Mouse (Mus musculus) left cerebral cortex, adult 8-10 months (tissue): ENCODE measurements around the gene Pacrg. TPM values are rescaled to one million over a fixed set of nuclear protein-coding genes. Genes with fewer than 3 reads are reported as not detected.

ENCODE experiments used
- DNase-seq, 2 experiments: peaks; one replicate each; pipeline ENCODE4 v3.0.0; 2022; ENCODE audit warnings: low spot score in 2 of 2
- total RNA-seq, 4 experiments: library from RNA; stranded (reverse); gene quantifications; 2 replicates each; pipeline ENCODE4 v1.2.4; 2022

The Pacrg gene
- total RNA-seq, 4 experiments from 2014 or later: 19.2 to 25.9 (median 21.6) TPM

DNA sequence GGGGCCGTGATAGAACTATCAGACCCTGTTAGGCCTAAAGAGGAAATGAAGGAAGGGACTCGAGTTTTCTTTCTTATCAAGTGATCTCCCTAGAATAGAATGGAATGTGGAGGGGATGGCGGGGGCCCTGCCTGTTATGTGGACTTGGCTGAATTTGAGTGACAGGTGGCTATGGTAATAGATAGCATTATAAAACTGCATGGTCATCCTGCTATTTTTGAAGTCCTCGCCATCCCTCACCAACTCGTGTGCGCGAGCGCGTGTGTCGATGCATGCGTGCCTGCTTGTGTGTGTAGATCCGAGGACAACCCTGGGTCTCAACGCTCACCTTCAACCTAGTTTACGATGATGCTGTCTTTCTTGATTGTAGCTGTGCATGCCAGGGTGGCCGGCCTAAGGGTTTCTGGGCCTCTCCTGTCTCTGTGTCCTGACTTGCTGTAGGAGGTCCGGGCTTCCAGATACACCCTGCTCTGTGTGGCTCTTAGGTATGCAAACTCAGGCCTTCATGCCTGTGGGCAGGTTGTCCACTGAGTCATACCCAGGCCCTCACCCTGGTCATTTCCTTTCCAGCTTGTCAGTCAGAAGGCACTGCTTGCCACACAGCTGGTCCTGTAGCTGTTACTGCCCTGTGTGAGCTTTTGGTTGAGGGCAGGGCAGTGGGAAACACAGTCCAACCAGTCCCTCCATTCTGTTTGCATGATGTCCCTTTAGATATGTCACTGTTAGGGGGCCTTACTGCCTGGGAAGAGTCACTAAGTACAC lies 287.6 kb downstream of the Pacrg start:
- no peak for DNase-seq

- DNase-seq: peak in 1 of 2 experiments; percentile 30
Measured at GRCm38 (mm10) chr17:10550781-10551520, 289.2 kb downstream of the Pacrg start.

GRCm38 (mm10) chr17:10549825-10550224 lies 290.3 kb downstream of the Pacrg start:
- no peak for DNase-seq

- DNase-seq: no peak
Measured at GRCm38 (mm10) chr17:10548969-10549368, 291.1 kb downstream of the Pacrg start.

DNA sequence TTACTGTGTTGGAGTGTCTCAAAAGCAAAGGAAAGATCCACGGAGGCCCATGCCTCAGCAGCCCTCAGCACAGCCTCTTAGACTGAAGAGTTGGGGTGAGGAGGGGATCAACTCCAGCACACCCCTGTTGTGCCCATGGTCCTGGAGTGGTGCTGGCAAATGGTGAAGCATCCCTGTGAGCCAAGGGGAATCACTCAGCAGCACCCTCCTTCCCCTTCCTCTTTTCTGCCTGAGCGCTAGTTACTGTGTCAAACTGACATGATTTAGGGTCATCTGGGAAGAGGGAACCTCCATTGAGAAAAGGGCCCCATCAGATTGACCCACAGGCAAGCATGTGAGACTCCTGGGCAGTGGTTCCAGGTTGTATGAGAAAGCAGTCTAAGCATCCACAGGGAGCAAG lies 299.3 kb downstream of the Pacrg start:
- no peak for DNase-seq

- no peak for DNase-seq
Measured at GRCm38 (mm10) chr17:10534206-10534605, 305.9 kb downstream of the Pacrg start.

DNA sequence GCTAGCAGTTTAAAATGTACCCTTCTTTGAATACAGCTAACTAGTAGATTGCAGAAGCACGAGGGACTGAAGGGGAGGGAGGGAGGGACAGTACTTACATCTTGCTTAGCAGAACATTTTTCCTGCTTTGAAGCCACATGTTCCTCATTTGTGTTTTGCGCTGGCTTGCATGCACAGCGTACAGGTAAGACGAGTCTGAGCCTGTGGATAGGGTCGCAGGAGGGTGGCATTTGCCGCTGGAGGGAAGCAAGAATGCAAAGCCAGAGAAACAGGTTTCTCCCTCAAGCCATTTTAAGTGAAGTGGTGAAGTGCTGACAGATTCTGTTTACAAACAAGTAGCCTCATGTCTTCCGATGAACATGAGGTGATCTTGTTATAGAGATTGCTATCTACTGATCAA lies 306.6 kb downstream of the Pacrg start:
- no peak for DNase-seq

DNA sequence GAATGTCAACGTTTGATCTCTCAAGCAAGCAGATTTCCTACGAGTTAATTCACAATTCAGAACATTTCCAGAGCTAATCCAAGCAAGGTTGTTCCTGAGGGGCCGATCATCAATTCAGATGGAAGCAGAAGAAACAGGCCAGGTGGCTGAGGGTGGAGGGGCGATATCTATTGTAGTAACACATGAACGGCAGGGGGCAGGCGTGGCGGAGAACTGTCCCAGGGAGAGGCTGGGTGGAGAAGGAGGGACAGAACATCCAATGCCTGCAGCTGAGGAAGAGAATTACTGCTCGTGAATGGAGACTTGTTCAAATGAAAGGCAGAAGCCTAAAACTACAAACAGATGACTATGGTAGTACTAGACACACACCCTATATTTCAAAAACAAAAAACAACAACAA lies 309.1 kb downstream of the Pacrg start:
- no peak for DNase-seq

DNA sequence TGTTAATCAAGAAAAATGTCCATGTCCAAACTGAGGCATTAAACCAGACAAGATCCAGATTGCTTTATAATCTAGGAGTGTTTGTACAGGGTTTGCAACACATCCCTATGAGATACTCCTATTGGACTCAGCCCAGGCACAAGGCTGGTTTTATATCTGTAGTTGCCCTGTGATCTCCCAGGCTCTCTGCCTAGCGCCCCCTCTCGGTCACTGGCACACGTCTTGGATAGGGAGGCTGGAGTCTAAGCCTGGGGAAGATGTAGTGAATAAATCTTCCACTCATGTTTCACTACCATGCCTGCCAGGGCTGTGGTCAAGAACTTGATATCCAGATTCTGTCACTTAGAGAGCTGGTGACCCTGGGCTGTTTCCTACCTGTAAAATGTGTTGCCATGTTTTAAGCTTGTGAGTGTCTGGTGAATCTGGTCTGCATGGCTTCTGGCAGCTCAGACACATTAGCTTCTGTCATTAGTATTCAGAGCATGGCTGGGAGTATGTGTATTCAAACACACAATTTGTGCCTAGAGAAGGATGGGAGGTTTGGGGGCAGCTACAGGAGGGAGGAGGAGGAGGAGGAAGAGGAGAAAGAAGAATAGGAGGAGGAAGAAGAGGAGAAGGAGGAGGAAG lies 310.7 kb downstream of the Pacrg start:
- DNase-seq: no peak

- DNase-seq: no peak
Measured at GRCm38 (mm10) chr17:10521282-10521681, 318.8 kb downstream of the Pacrg start.

DNA sequence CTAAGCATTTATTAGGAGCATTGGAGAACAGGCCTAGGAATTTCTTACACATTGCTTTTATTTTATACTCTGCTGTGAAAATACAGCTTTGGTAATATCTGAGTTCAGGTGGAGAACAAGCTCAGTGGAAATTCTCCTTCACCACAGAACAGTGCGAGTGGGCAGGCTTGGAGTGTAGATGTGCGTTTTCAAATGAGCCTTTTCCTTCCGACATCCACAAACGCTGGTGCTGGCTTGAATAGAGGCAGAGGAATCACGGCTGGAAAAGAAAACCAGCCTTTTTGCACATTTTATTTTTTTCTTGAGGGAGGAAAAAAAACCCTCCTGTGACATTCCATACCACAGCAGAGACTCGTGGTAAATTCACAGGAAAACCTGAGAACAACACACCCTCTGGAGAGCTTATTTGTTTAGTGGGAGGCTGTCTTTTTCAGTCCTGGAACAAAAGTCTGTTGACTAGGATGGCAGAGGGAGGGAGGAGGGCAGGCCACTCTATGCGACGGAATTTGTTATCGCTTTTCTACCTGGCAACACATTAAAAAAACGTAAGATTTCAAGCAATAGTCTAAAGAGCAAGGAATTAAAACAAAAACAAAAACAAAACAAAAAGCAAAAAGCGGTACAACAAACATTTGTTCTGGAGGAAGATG lies 320.5 kb downstream of the Pacrg start:
- no peak for DNase-seq

- no peak for DNase-seq
Measured at GRCm38 (mm10) chr17:10514812-10515211, 325.3 kb downstream of the Pacrg start.

DNA sequence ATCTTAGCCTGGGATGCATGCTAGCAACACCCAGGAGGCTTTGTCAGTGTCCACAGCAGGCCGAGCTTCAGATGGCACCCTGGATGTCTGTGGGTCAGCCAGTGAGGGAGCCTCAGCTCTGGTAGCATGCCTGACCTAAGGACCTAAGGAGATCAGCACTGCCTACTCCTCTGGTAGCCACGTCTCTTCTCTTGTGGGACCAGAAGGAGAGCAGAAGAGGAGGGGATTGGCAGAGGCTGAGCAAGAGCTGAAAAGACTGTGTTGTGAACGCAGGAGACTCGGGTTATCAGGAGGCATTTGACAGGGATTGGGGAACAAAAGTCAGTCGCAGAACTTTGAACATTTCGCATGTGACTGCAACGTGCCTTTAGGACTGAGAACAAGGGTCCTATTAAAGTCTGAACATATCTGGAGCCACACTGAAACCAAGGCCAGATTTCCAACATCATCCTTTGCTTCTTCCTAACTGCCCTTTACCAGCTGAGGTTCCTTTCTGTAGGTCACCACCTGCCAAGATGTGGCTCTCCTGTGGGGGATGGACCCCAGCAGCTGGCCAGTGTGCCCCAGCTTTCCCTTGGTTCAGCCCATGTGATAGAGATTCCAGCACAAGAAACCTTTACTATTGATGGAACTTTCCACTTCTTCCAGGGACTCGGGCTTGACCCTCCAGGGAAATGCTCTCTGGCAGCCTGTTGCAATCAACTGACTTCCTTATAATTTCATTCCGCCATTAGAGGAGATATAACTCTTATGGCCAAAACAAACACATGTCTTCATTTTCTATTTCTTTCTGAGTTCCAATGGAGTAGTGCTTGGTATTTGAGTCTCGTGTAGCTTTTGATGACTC lies 329.0 kb downstream of the Pacrg start:
- no peak for DNase-seq

DNA sequence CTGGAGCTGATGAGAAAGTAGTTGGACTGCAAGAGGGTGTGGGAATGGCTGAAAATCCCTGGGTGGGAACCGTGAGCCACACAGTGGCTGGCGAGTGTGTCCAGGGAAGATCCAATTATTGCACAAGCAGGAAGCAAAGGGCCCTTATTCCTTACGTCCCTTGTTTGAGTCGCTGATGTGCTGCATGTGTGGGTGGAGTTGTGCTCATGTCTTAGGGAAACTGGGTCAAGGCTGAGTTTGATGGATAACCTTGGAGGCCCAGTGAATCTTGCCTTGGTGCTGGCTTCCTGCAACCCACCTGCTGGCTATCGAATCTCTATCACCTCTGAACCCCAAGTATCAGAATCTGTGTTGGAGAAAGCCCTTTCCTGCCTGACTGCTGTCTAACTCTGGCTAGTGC lies 329.6 kb downstream of the Pacrg start:
- no peak for DNase-seq

DNA sequence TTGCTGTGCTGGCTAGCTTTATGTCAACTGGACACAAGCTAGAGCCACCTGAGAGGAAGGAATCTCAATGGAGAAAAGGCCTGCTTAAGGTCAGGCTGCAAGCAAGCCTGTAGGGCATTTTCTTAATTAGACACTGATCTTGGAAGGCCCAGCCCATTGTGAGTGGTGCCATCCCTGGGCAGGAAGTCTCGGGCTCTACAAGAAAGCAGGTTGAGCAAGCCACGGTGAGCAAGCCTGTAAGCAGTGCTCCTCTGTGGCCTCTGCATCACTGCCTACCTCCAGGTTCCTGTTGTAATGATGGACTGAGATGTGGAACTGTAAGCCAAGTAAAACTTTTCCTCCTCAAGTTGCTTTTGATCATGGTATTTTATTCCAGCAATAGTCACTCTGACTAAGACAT lies 332.0 kb downstream of the Pacrg start:
- DNase-seq: no peak

DNA sequence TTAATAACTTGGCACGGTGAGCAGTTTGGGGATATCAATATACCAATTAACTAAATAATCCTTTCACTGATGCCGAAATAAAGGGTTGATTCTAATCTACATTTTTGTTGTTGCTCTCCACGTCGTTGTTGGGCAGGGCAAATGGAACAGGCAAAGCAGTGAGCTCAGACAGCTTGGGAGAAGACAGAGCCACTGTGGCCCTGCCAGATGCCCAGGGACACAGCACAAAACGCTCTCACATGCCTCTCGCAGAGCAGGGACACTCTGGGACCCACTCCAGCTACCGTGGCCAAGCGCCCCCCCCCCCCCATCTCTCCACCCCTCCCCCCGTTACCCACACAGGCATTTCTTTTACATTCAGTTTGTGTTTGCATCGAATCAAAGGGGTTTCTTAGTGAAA lies 332.6 kb downstream of the Pacrg start:
- DNase-seq: peak in 1 of 2 experiments; percentile 75

DNA sequence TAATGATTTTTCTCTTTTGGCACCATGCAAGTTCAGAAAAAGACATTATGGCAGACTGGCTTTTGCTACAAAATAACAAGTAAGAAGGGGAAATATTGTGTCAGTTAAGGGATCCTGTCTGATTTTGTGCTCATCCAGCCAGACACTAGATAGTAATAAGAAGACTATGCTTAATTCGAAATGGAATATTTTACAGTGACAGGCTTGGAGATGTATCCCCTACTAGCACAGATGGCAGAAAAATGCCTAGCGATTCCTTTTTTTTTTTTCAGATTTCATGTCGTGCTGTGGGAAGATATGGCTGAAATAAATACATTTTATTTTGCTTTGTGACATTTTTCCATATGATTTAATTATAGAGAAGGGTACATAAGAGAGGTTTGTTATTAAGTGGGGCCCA lies 333.2 kb downstream of the Pacrg start:
- no peak for DNase-seq

GRCm38 (mm10) chr17:10501439-10501838 lies 338.7 kb downstream of the Pacrg start:
- no peak for DNase-seq

DNA sequence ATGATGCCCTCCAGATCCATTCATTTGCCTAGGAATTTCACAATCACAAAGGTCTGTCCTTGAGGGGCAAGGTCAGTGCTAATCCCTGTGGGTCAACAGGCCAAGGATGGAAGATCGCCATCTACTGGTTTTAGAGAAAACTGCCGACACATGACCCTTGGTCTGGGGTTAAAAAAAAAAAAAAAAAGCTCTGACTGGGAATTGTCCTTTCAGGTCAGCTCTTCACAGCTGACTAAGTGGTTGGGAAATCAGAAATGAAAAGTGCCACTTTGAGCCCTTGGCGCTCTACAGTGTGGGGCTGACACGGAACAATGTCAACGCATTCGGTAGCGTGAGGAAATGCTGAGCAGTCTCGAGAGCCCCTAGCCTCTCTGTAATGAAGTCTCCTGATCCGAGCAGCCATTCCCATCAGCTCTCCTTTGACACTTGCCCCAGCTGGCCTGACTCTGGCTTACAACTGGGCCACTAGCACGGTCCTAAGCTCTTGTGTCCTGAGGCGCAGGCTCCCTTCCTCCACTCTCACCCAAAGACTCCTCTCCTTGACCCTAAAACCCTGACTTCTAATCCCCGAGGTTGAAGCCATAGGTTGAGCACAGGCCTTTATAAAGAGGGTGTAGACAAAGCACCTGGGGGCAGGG lies 339.2 kb downstream of the Pacrg start:
- no peak for DNase-seq

- DNase-seq: no peak
Measured at GRCm38 (mm10) chr17:10498935-10499655, 341.0 kb downstream of the Pacrg start.
